Mouse (Mus musculus): ENCODE data around the gene Arl10. TPM values are rescaled to one million over a fixed set of nuclear protein-coding genes. Genes with fewer than 3 reads are reported as not detected.
"Not testable (repeated sequence)": the region's sequence is repeated elsewhere in the genome, so short reads cannot be mapped to it uniquely, and the experiment has no call there.

The Arl10 gene
- polyA plus RNA-seq, 1 experiment = 11.5 TPM

- TF ChIP-seq GATA1 (IDR thresholded peaks at IDR 0.05; ENCODE audit: borderline replicate concordance, low read length) = no peak
- TF ChIP-seq FLI1 (IDR thresholded peaks at IDR 0.05; ENCODE audit: low read length) = no peak
- Histone ChIP-seq H3K4me1 (peaks cover 40% of the 10 kb centered on the region), H3K4me3 (replicated peaks) (no peak overlapping the region), H3K27me3 (replicated peaks) (no peaks in the 10 kb centered on the region), H3K9me3 (no peaks in the 10 kb centered on the region), H3K36me3 (replicated peaks; ENCODE audit: low read length) (peaks cover 23% of the 10 kb centered on the region)
Observed at GRCm38 (mm10) chr13:54609301-54609700, 34.5 kb downstream of the Arl10 start.

- Histone ChIP-seq H3K36me3 (replicated peaks; ENCODE audit: low read length) (peaks cover 13% of the 10 kb centered on the region), H3K27me3 (replicated peaks) (no peaks in the 10 kb centered on the region), H3K4me1 (peaks cover 35% of the 10 kb centered on the region), H3K9me3 (no peaks in the 10 kb centered on the region), H3K4me3 (replicated peaks) (peak overlapping the region; percentile 94)
- TF ChIP-seq FLI1 (IDR thresholded peaks at IDR 0.05; ENCODE audit: low read length) = no peak
Observed at GRCm38 (mm10) chr13:54610613-54610971, 35.8 kb downstream of the Arl10 start.

GRCm38 (mm10) chr13:54610972-54611754 lies 36.3 kb downstream of the Arl10 start, which contains the start of gene Cltb:
Gene Cltb, minus strand, starts transcription at chr13:54611344.
- Histone ChIP-seq H3K4me1 (peaks cover 32% of the 10 kb centered on the region), H3K9me3 (no peaks in the 10 kb centered on the region), H3K4me3 (replicated peaks) (peak within 1 kb of the TSS; percentile 94), H3K36me3 (replicated peaks; ENCODE audit: low read length) (peaks cover 7% of the 10 kb centered on the region), H3K27me3 (replicated peaks) (no peaks in the 10 kb centered on the region)
- TF ChIP-seq GATA1 (IDR thresholded peaks at IDR 0.05; ENCODE audit: borderline replicate concordance, low read length) = no peak
- no peak for TF ChIP-seq FLI1 (IDR thresholded peaks at IDR 0.05; ENCODE audit: low read length)

GRCm38 (mm10) chr13:54613141-54613540 lies 38.3 kb downstream of the Arl10 start:
- H3K4me1 ChIP-seq = peaks cover 35% of the 10 kb centered on the region
- H3K27me3 ChIP-seq (replicated peaks); H3K4me3 ChIP-seq (replicated peaks); H3K36me3 ChIP-seq (replicated peaks; ENCODE audit: low read length); H3K9me3 ChIP-seq: not testable (repeated sequence)

- TF ChIP-seq FLI1 (IDR thresholded peaks at IDR 0.05; ENCODE audit: low read length) = no peak
- TF ChIP-seq GATA1 (IDR thresholded peaks at IDR 0.05; ENCODE audit: borderline replicate concordance, low read length) = no peak
- H3K36me3 ChIP-seq (replicated peaks; ENCODE audit: low read length) = no peaks in the 10 kb centered on the region
- H3K27me3 ChIP-seq (replicated peaks) = peaks cover 9% of the 10 kb centered on the region
- H3K4me1 ChIP-seq = peaks cover 18% of the 10 kb centered on the region
- H3K9me3 ChIP-seq = no peaks in the 10 kb centered on the region
- no peak overlapping the region for H3K4me3 ChIP-seq (replicated peaks)
Observed at GRCm38 (mm10) chr13:54616307-54616706, 41.5 kb downstream of the Arl10 start.

- TF ChIP-seq GATA1 (IDR thresholded peaks at IDR 0.05; ENCODE audit: borderline replicate concordance, low read length) = no peak
- no peak for TF ChIP-seq FLI1 (IDR thresholded peaks at IDR 0.05; ENCODE audit: low read length)
- Histone ChIP-seq H3K9me3 (no peaks in the 10 kb centered on the region), H3K4me3 (replicated peaks) (no peak overlapping the region), H3K27me3 (replicated peaks) (peaks cover 9% of the 10 kb centered on the region), H3K36me3 (replicated peaks; ENCODE audit: low read length) (no peaks in the 10 kb centered on the region), H3K4me1 (peaks cover 14% of the 10 kb centered on the region)
Observed at GRCm38 (mm10) chr13:54616998-54617397, 42.2 kb downstream of the Arl10 start.

- Histone ChIP-seq H3K4me1 (peaks cover 38% of the 10 kb centered on the region), H3K36me3 (replicated peaks; ENCODE audit: low read length) (peaks cover 3% of the 10 kb centered on the region), H3K9me3 (no peaks in the 10 kb centered on the region), H3K27me3 (replicated peaks) (peaks cover 9% of the 10 kb centered on the region), H3K4me3 (replicated peaks) (peak within 1 kb of the TSS; percentile 99)
- TF ChIP-seq FLI1 (IDR thresholded peaks at IDR 0.05; ENCODE audit: low read length) (peak; percentile 99), GATA1 (IDR thresholded peaks at IDR 0.05; ENCODE audit: borderline replicate concordance, low read length) (no peak)
Observed at GRCm38 (mm10) chr13:54621155-54621932, 46.5 kb downstream of the Arl10 start, which contains the start of gene Faf2. Gene Faf2, plus strand, starts transcription at chr13:54621784.

GRCm38 (mm10) chr13:54621960-54622521 lies 47.2 kb downstream of the Arl10 start:
- Histone ChIP-seq H3K27me3 (replicated peaks) (peaks cover 9% of the 10 kb centered on the region), H3K9me3 (no peaks in the 10 kb centered on the region), H3K36me3 (replicated peaks; ENCODE audit: low read length) (peaks cover 6% of the 10 kb centered on the region), H3K4me3 (replicated peaks) (peak overlapping the region; percentile 99), H3K4me1 (peaks cover 39% of the 10 kb centered on the region)
- TF ChIP-seq GATA1 (IDR thresholded peaks at IDR 0.05; ENCODE audit: borderline replicate concordance, low read length) (no peak), FLI1 (IDR thresholded peaks at IDR 0.05; ENCODE audit: low read length) (no peak)

GRCm38 (mm10) chr13:54629128-54629527 lies 54.3 kb downstream of the Arl10 start:
- Histone ChIP-seq H3K36me3 (replicated peaks; ENCODE audit: low read length) (peaks cover 22% of the 10 kb centered on the region), H3K27me3 (replicated peaks) (no peaks in the 10 kb centered on the region), H3K4me1 (peaks cover 33% of the 10 kb centered on the region), H3K4me3 (replicated peaks) (no peak overlapping the region), H3K9me3 (no peaks in the 10 kb centered on the region)
- TF ChIP-seq GATA1 (IDR thresholded peaks at IDR 0.05; ENCODE audit: borderline replicate concordance, low read length) (no peak), FLI1 (IDR thresholded peaks at IDR 0.05; ENCODE audit: low read length) (no peak)

Other genes starting within 250 kb of the Arl10 start
- 7.9 and 13.0 TPM in 2 replicates for gene Cplx2, start 203.7 kb upstream of the Arl10 start, polyA plus RNA-seq (2012; ENCODE audit: insufficient read depth, low replicate concordance)
- gene Thoc3, start 106.2 kb upstream of the Arl10 start, polyA plus RNA-seq (2012; ENCODE audit: insufficient read depth, low replicate concordance) = 57.4 and 77.1 TPM in 2 replicates
- gene Simc1, start 71.2 kb upstream of the Arl10 start, polyA plus RNA-seq (2012; ENCODE audit: insufficient read depth, low replicate concordance) = 0.06 TPM in 1 of 2 replicates, not detected in the other
- 23.2 and 24.6 TPM in 2 replicates for gene 4833439L19Rik, start 9.6 kb upstream of the Arl10 start, polyA plus RNA-seq (2012; ENCODE audit: insufficient read depth, low replicate concordance)
- 6.9 and 22.1 TPM in 2 replicates for gene Nop16, start 15.1 kb downstream of the Arl10 start, polyA plus RNA-seq (2012; ENCODE audit: insufficient read depth, low replicate concordance)
- 13.6 and 46.2 TPM in 2 replicates for gene Higd2a, start 15.2 kb downstream of the Arl10 start, polyA plus RNA-seq (2012; ENCODE audit: insufficient read depth, low replicate concordance)
- gene Cltb, start 36.3 kb downstream of the Arl10 start, polyA plus RNA-seq (2012; ENCODE audit: insufficient read depth, low replicate concordance) = 72.4 and 308 TPM in 2 replicates
- gene Faf2, start 46.8 kb downstream of the Arl10 start, polyA plus RNA-seq (2012; ENCODE audit: insufficient read depth, low replicate concordance) = 1.5 and 13.9 TPM in 2 replicates
- gene Rnf44, start 118.9 kb downstream of the Arl10 start, polyA plus RNA-seq (2012; ENCODE audit: insufficient read depth, low replicate concordance) = 132 and 507 TPM in 2 replicates
- not detected in 2 replicates for gene Cdhr2, start 126.4 kb downstream of the Arl10 start, polyA plus RNA-seq (2012; ENCODE audit: insufficient read depth, low replicate concordance)
- gene Gprin1, start 174.9 kb downstream of the Arl10 start, polyA plus RNA-seq (2012; ENCODE audit: insufficient read depth, low replicate concordance) = not detected in 2 replicates
- gene Sncb, start 191.6 kb downstream of the Arl10 start, polyA plus RNA-seq (2012; ENCODE audit: insufficient read depth, low replicate concordance) = 0.62 TPM in 1 of 2 replicates, not detected in the other
- gene Eif4e1b, start 209.0 kb downstream of the Arl10 start, polyA plus RNA-seq (2012; ENCODE audit: insufficient read depth, low replicate concordance) = not detected in 2 replicates
- gene Tspan17, start 214.4 kb downstream of the Arl10 start, polyA plus RNA-seq (2012; ENCODE audit: insufficient read depth, low replicate concordance) = 4.5 and 8.0 TPM in 2 replicates

Data from megakaryocyte, embryonic 14.5 days (primary cell).